Mouse (Mus musculus) neural tube, embryonic 14.5 days (tissue): ENCODE measurements around the gene Fam227b. TPM values are rescaled to one million over a fixed set of nuclear protein-coding genes. Genes with fewer than 3 reads are reported as not detected.

Source experiments
- ATAC-seq: fragments of 200-750 bp; cut with Nextera tagmentation; 2 replicates; pipeline ENCODE4 v1.8.0; 2017; ENCODE audit warnings: low read depth, mild to moderate bottlenecking, moderate TSS enrichment, moderate library complexity
- H3K27ac ChIP-seq: fragments of 300-500 bp; sonication (generic); 2 replicates; pipeline ENCODE4 v1.5.1; 2014; ENCODE audit warnings: low read depth, mild to moderate bottlenecking, control low read depth, low read length, moderate library complexity, mixed read lengths
- H3K27me3 ChIP-seq: fragments of 300-500 bp; sonication (generic); 2 replicates; pipeline ENCODE4 v1.6.1; 2014; ENCODE audit warnings: low read length; ENCODE audit not compliant: control insufficient read depth, insufficient read depth
- H3K36me3 ChIP-seq: fragments of 300-500 bp; sonication (generic); 2 replicates; pipeline ENCODE4 v1.6.1; 2014; ENCODE audit warnings: low read length, mixed read lengths; ENCODE audit not compliant: control insufficient read depth, insufficient read depth
- H3K4me1 ChIP-seq: fragments of 300-500 bp; sonication (generic); 2 replicates; pipeline ENCODE4 v1.6.1; 2014; ENCODE audit warnings: low read length; ENCODE audit not compliant: control insufficient read depth, insufficient read depth
- H3K4me2 ChIP-seq: fragments of 300-500 bp; sonication (generic); 2 replicates; pipeline ENCODE4 v1.6.1; 2014; ENCODE audit warnings: mild to moderate bottlenecking, low read depth, low read length, control low read depth
- H3K4me3 ChIP-seq: fragments of 300-500 bp; sonication (generic); 2 replicates; pipeline ENCODE4 v1.5.1; 2014; ENCODE audit warnings: low read depth, low read length, control low read depth, mixed read lengths
- H3K9ac ChIP-seq: fragments of 300-500 bp; sonication (generic); replicated peaks from 2 replicates; pipeline ENCODE4 v1.6.1; 2014; ENCODE audit warnings: low read depth, mild to moderate bottlenecking, control low read depth, low read length, mixed read lengths
- H3K9me3 ChIP-seq: fragments of 300-500 bp; sonication (generic); 2 replicates; pipeline ENCODE4 v1.6.1; 2016; ENCODE audit warnings: low read length; ENCODE audit not compliant: control insufficient read depth
- WGBS: fragments of 180-500 bp; shearing (Covaris S2); extraction: QIAGEN DNeasy Blood & Tissue Kit; methylation state at CpG from one replicate; pipeline ENCODE4 v1.1.7; 2014; 5-methylcytosine and 5-hydroxymethylcytosine counted together
- polyA plus RNA-seq: library from polyadenylated mRNA; unstranded; fragments of >200 nt; fragmentation: Nextera tagmentation; extraction: Ambion mirVana; gene quantifications from 2 replicates; pipeline ENCODE4 v1.2.1, GENCODE M21; 2014

Gene Fam227b
- polyA plus RNA-seq, 1 experiment from 2014 or later, result not detected

GRCm38 (mm10) chr2:126042674-126043073, 109.1 kb downstream of the Fam227b start:
- WGBS, result 57% methylated on average over 3 of the region's 3 CpGs
- no peaks in the 10 kb centered on the region for H3K9me3 ChIP-seq
- no peak overlapping the region for H3K27ac ChIP-seq
- ATAC-seq, result no peak
- H3K36me3 ChIP-seq, result no peaks in the 10 kb centered on the region
- H3K27me3 ChIP-seq, result no peaks in the 10 kb centered on the region
- no peak overlapping the region for H3K9ac ChIP-seq
- H3K4me3 ChIP-seq, result no peak overlapping the region
- H3K4me1 ChIP-seq, result no peaks in the 10 kb centered on the region
- H3K4me2 ChIP-seq, result no peak overlapping the region

- Histone ChIP-seq H3K4me1 (no peaks in the 10 kb centered on the region), H3K36me3 (no peaks in the 10 kb centered on the region), H3K9me3 (no peaks in the 10 kb centered on the region), H3K4me2 (no peak overlapping the region), H3K4me3 (no peak overlapping the region), H3K9ac (no peak overlapping the region), H3K27me3 (no peaks in the 10 kb centered on the region), H3K27ac (no peak overlapping the region)
- no peak for ATAC-seq
- 92% methylated on average over 6 of the region's 6 CpGs for WGBS
Observed at GRCm38 (mm10) chr2:126041237-126041636, 110.6 kb downstream of the Fam227b start.

- Histone ChIP-seq H3K27me3 (no peaks in the 10 kb centered on the region), H3K4me3 (no peak overlapping the region), H3K9me3 (no peaks in the 10 kb centered on the region), H3K4me2 (no peak overlapping the region), H3K4me1 (no peaks in the 10 kb centered on the region), H3K36me3 (no peaks in the 10 kb centered on the region), H3K27ac (no peak overlapping the region), H3K9ac (no peak overlapping the region)
- no peak for ATAC-seq
- 79% methylated on average over 2 of the region's 2 CpGs for WGBS
Observed at GRCm38 (mm10) chr2:126040651-126041050, 111.2 kb downstream of the Fam227b start.

- WGBS, result 71% methylated on average over 4 of the region's 4 CpGs
- Histone ChIP-seq H3K27ac (no peak overlapping the region), H3K4me3 (no peak overlapping the region), H3K4me1 (no peaks in the 10 kb centered on the region), H3K9me3 (no peaks in the 10 kb centered on the region), H3K9ac (no peak overlapping the region), H3K36me3 (no peaks in the 10 kb centered on the region), H3K4me2 (no peak overlapping the region), H3K27me3 (no peaks in the 10 kb centered on the region)
- no peak for ATAC-seq
Observed at GRCm38 (mm10) chr2:126039414-126039891, 112.4 kb downstream of the Fam227b start.

- no peaks in the 10 kb centered on the region for H3K4me1 ChIP-seq
- H3K4me2 ChIP-seq, result no peak overlapping the region
- no peak for ATAC-seq
- H3K4me3 ChIP-seq, result no peak overlapping the region
- no peak overlapping the region for H3K9ac ChIP-seq
- no peak overlapping the region for H3K27ac ChIP-seq
- no peaks in the 10 kb centered on the region for H3K27me3 ChIP-seq
- H3K36me3 ChIP-seq, result no peaks in the 10 kb centered on the region
- H3K9me3 ChIP-seq, result no peaks in the 10 kb centered on the region
- WGBS, result 75% methylated on average over 7 of the region's 7 CpGs
Observed at GRCm38 (mm10) chr2:126038221-126039000, 113.4 kb downstream of the Fam227b start.

GRCm38 (mm10) chr2:126036121-126036520, 115.7 kb downstream of the Fam227b start:
- Histone ChIP-seq H3K4me2 (no peak overlapping the region), H3K27me3 (no peaks in the 10 kb centered on the region), H3K9me3 (no peaks in the 10 kb centered on the region), H3K36me3 (no peaks in the 10 kb centered on the region), H3K4me1 (no peaks in the 10 kb centered on the region), H3K4me3 (no peak overlapping the region), H3K27ac (no peak overlapping the region), H3K9ac (no peak overlapping the region)
- ATAC-seq, result no peak
- 91% methylated on average over 4 of the region's 4 CpGs for WGBS

- 83% methylated on average over 15 of the region's 15 CpGs for WGBS
- no peak overlapping the region for H3K4me3 ChIP-seq
- H3K9ac ChIP-seq, result no peak overlapping the region
- H3K27ac ChIP-seq, result no peak overlapping the region
- no peak overlapping the region for H3K4me2 ChIP-seq
- H3K4me1 ChIP-seq, result no peaks in the 10 kb centered on the region
- H3K9me3 ChIP-seq, result no peaks in the 10 kb centered on the region
- no peaks in the 10 kb centered on the region for H3K27me3 ChIP-seq
- no peak for ATAC-seq
- no peaks in the 10 kb centered on the region for H3K36me3 ChIP-seq
Observed at GRCm38 (mm10) chr2:126035013-126035770, 116.6 kb downstream of the Fam227b start.

GRCm38 (mm10) chr2:126034379-126035005, 117.3 kb downstream of the Fam227b start, which contains the start of gene Fgf7:
Fgf7 (plus strand) TSS chr2:126034658.
- 49% methylated on average over 15 of the region's 15 CpGs for WGBS
- no peaks in the 10 kb centered on the region for H3K27me3 ChIP-seq
- H3K27ac ChIP-seq, result no peak within 1 kb of the TSS
- no peaks in the 10 kb centered on the region for H3K36me3 ChIP-seq
- H3K4me2 ChIP-seq, result no peak within 1 kb of the TSS
- no peaks in the 10 kb centered on the region for H3K4me1 ChIP-seq
- H3K4me3 ChIP-seq, result no peak within 1 kb of the TSS
- H3K9ac ChIP-seq, result no peak within 1 kb of the TSS
- peak; percentile 71 for ATAC-seq
- H3K9me3 ChIP-seq, result no peaks in the 10 kb centered on the region
